Mouse (Mus musculus) liver, adult (tissue): ENCODE data around the gene St6galnac5.

Experiments used
- GATA4 ChIP-seq: IDR thresholded peaks from 2 replicates; pipeline ENCODE4 v1.6.1; 2014; ENCODE audit warnings: mild to moderate bottlenecking, low read length; ENCODE audit not compliant: insufficient replicate concordance

Gene St6galnac5

GRCm38 (mm10) chr3:152958358-152959150 lies 23.5 kb downstream of the St6galnac5 start:
- TF ChIP-seq GATA4: no peak

- TF ChIP-seq GATA4: no peak
Observed at GRCm38 (mm10) chr3:152956771-152957170, 25.3 kb downstream of the St6galnac5 start.

GRCm38 (mm10) chr3:152956038-152956437 lies 26.0 kb downstream of the St6galnac5 start:
- no peak for TF ChIP-seq GATA4

- no peak for TF ChIP-seq GATA4
Observed at GRCm38 (mm10) chr3:152951634-152952545, 30.2 kb downstream of the St6galnac5 start.

GRCm38 (mm10) chr3:152950914-152951313 lies 31.1 kb downstream of the St6galnac5 start:
- no peak for TF ChIP-seq GATA4

- TF ChIP-seq GATA4: no peak
Observed at GRCm38 (mm10) chr3:152950299-152950698, 31.7 kb downstream of the St6galnac5 start.

- TF ChIP-seq GATA4: no peak
Observed at GRCm38 (mm10) chr3:152949233-152949777, 32.7 kb downstream of the St6galnac5 start.

- TF ChIP-seq GATA4: no peak
Observed at GRCm38 (mm10) chr3:152948556-152948955, 33.5 kb downstream of the St6galnac5 start.

- TF ChIP-seq GATA4: no peak
Observed at GRCm38 (mm10) chr3:152947031-152947640, 34.9 kb downstream of the St6galnac5 start.

- no peak for TF ChIP-seq GATA4
Observed at GRCm38 (mm10) chr3:152944766-152945165, 37.3 kb downstream of the St6galnac5 start.

GRCm38 (mm10) chr3:152942985-152943384 lies 39.1 kb downstream of the St6galnac5 start:
- TF ChIP-seq GATA4: no peak

- no peak for TF ChIP-seq GATA4
Observed at GRCm38 (mm10) chr3:152941671-152942070, 40.4 kb downstream of the St6galnac5 start.

GRCm38 (mm10) chr3:152936313-152936712 lies 45.7 kb downstream of the St6galnac5 start:
- TF ChIP-seq GATA4: no peak

- no peak for TF ChIP-seq GATA4
Observed at GRCm38 (mm10) chr3:152933737-152934136, 48.3 kb downstream of the St6galnac5 start.

GRCm38 (mm10) chr3:152932544-152932943 lies 49.5 kb downstream of the St6galnac5 start:
- no peak for TF ChIP-seq GATA4
